Mouse (Mus musculus): ENCODE results near the gene Zswim7. TPM values are rescaled to one million over a fixed set of nuclear protein-coding genes. Genes with fewer than 3 reads are reported as not detected.

Gene Zswim7
- polyA plus RNA-seq, 1 experiment from 2014 or later: 18.0 TPM

Other genes starting within 250 kb of the Zswim7 start
- gene Adora2b, start 32.4 kb downstream of the Zswim7 start, polyA plus RNA-seq (2014; fragmentation: Nextera tagmentation; extraction: Ambion mirVana): 5.7 and 5.8 TPM in 2 replicates
- 36.2 and 42.9 TPM in 2 replicates for gene Ttc19, start 98 bp upstream of the Zswim7 start, polyA plus RNA-seq (2014; fragmentation: Nextera tagmentation; extraction: Ambion mirVana)
- gene Pigl, start 177.1 kb upstream of the Zswim7 start, polyA plus RNA-seq (2014; fragmentation: Nextera tagmentation; extraction: Ambion mirVana): 8.6 and 10.4 TPM in 2 replicates
- 189 and 202 TPM in 2 replicates for gene Ncor1, start 177.2 kb upstream of the Zswim7 start, polyA plus RNA-seq (2014; fragmentation: Nextera tagmentation; extraction: Ambion mirVana)

Data from hindbrain, embryonic 14.5 days (tissue).